Mouse (Mus musculus) embryonic fibroblast, embryonic 13.5 days (primary cell): ENCODE measurements around the gene Gstp3. TPM values are rescaled to one million over a fixed set of nuclear protein-coding genes. Genes with fewer than 3 reads are reported as not detected.

Source experiments
- H3K27ac ChIP-seq: 2 replicates; pipeline ENCODE4 v1.5.1; 2012; ENCODE audit warnings: low read length, control low read depth, inconsistent platforms; ENCODE audit not compliant: insufficient read depth
- H3K4me1 ChIP-seq: 2 replicates; pipeline ENCODE4 v1.6.1; 2011; ENCODE audit warnings: low read length; ENCODE audit not compliant: control insufficient read depth, insufficient read depth
- H3K4me3 ChIP-seq: 2 replicates; pipeline ENCODE4 v1.5.1; 2011; ENCODE audit warnings: mild to moderate bottlenecking, control low read depth, low read length; ENCODE audit not compliant: insufficient read depth
- CTCF ChIP-seq: IDR thresholded peaks from 2 replicates; pipeline ENCODE4 v1.5.1; 2011; ENCODE audit warnings: mild to moderate bottlenecking, control low read depth, low read length, moderate library complexity, borderline replicate concordance; ENCODE audit not compliant: insufficient read depth
- POLR2A ChIP-seq: IDR thresholded peaks from 2 replicates; pipeline ENCODE4 v1.6.1; 2011; ENCODE audit warnings: low read depth, mild to moderate bottlenecking, control low read depth, low read length, moderate library complexity
- polyA plus RNA-seq: library from polyadenylated mRNA; stranded (reverse); fragments of >200 nt; gene quantifications from 2 replicates; pipeline ENCODE4 v1.2.4, GENCODE M21; 2011; ENCODE audit warnings: low read depth; ENCODE audit not compliant: missing spikeins, insufficient read length

Gene Gstp3
- polyA plus RNA-seq, 1 experiment: not detected

- TF ChIP-seq CTCF (no peak), POLR2A (no peak)
- Histone ChIP-seq H3K4me1 (no peaks in the 10 kb centered on the region), H3K4me3 (no peak overlapping the region), H3K27ac (no peak overlapping the region)
Measured at GRCm38 (mm10) chr19:4032668-4033067, 26.7 kb downstream of the Gstp3 start.

- TF ChIP-seq POLR2A: no peak
- TF ChIP-seq CTCF: no peak
- H3K27ac ChIP-seq: no peak overlapping the region
- no peak overlapping the region for H3K4me3 ChIP-seq
- no peaks in the 10 kb centered on the region for H3K4me1 ChIP-seq
Measured at GRCm38 (mm10) chr19:4027576-4027975, 31.8 kb downstream of the Gstp3 start.

GRCm38 (mm10) chr19:4023185-4023584, 36.2 kb downstream of the Gstp3 start:
- TF ChIP-seq CTCF (no peak), POLR2A (no peak)
- Histone ChIP-seq H3K4me1 (no peaks in the 10 kb centered on the region), H3K27ac (no peak overlapping the region), H3K4me3 (no peak overlapping the region)

- Histone ChIP-seq H3K4me3 (no peak overlapping the region), H3K27ac (no peak overlapping the region), H3K4me1 (no peaks in the 10 kb centered on the region)
- TF ChIP-seq POLR2A (no peak), CTCF (peak; percentile 58; the same call in 1 of the 2 replicates)
Measured at GRCm38 (mm10) chr19:4018743-4019583, 40.4 kb downstream of the Gstp3 start.

GRCm38 (mm10) chr19:4017921-4018587, 41.3 kb downstream of the Gstp3 start:
- Histone ChIP-seq H3K4me1 (no peaks in the 10 kb centered on the region), H3K4me3 (no peak overlapping the region), H3K27ac (no peak overlapping the region)
- TF ChIP-seq CTCF (no peak), POLR2A (no peak)

GRCm38 (mm10) chr19:4015635-4016034, 43.7 kb downstream of the Gstp3 start:
- H3K27ac ChIP-seq: no peak overlapping the region
- H3K4me3 ChIP-seq: no peak overlapping the region
- H3K4me1 ChIP-seq: peaks cover 2% of the 10 kb centered on the region; the same call in 1 of the 2 replicates
- TF ChIP-seq CTCF: no peak
- TF ChIP-seq POLR2A: no peak

- H3K27ac ChIP-seq: no peak overlapping the region
- TF ChIP-seq POLR2A (no peak), CTCF (no peak)
- H3K4me1 ChIP-seq: peaks cover 2% of the 10 kb centered on the region; the same call in 1 of the 2 replicates
- no peak overlapping the region for H3K4me3 ChIP-seq
Measured at GRCm38 (mm10) chr19:4014802-4015201, 44.6 kb downstream of the Gstp3 start.

GRCm38 (mm10) chr19:4013066-4013465, 46.3 kb downstream of the Gstp3 start:
- H3K4me1 ChIP-seq: peaks cover 2% of the 10 kb centered on the region; the same call in 1 of the 2 replicates
- H3K4me3 ChIP-seq: 0 out of 2 replicates have a peak overlapping the region, but pooled peaks have one; percentile 16
- TF ChIP-seq POLR2A: no peak
- TF ChIP-seq CTCF: no peak
- H3K27ac ChIP-seq: no peak overlapping the region

GRCm38 (mm10) chr19:4012432-4013022, 46.8 kb downstream of the Gstp3 start, which contains the start of gene Ndufv1:
Gene Ndufv1 (minus strand): TSS chr19:4012806.
- TF ChIP-seq POLR2A (peak; percentile 64), CTCF (peak; percentile 56; the same call in 1 of the 2 replicates)
- no peak within 1 kb of the TSS for H3K27ac ChIP-seq

More at GRCm38 (mm10) chr19:4012432-4013022, 46.8 kb downstream of the Gstp3 start, which contains the start of gene Ndufv1:
- Histone ChIP-seq H3K4me3 (peak within 1 kb of the TSS; percentile 77), H3K4me1 (peaks cover 2% of the 10 kb centered on the region; the same call in 1 of the 2 replicates)
